Mouse (Mus musculus) small intestine, adult 2 months (tissue): ENCODE data around the gene Specc1l.

Experiments
- CTCF ChIP-seq: fragments of 200-500 bp; IDR thresholded peaks from 2 replicates; pipeline ENCODE4 v1.5.1; 2012; ENCODE audit warnings: low read depth, mild to moderate bottlenecking, control low read depth, inconsistent platforms, low read length, moderate library complexity, mixed read lengths; ENCODE audit not compliant: insufficient replicate concordance, insufficient read length; ENCODE audit errors: extremely low read depth
- POLR2A ChIP-seq: fragments of 200-500 bp; IDR thresholded peaks from 2 replicates; pipeline ENCODE4 v1.6.1; 2012; ENCODE audit warnings: low read depth, mild to moderate bottlenecking, control low read depth, inconsistent platforms, low read length, moderate library complexity

DNA sequence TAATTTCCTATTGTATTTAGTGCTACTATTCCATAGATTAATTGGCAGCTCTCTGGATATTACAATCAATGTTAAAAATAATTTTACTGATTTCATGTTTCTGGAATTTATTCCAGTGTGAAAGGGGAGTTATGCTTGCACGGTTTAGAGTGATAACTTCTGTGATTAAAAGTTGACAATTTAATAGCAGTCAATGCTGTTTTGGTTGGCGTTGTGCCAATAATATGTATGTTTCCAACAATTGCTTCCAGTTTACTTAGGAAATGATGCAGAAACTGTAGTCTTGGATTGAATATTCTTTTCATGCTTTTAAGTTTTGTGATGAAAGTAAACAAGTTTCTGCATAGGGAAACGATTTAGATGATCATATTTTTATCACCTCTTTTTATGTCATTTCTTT lies 45.5 kb downstream of the Specc1l start:
- no peak for TF ChIP-seq CTCF
- no peak for TF ChIP-seq POLR2A
